Mouse (Mus musculus) adrenal gland, adult 2 months (tissue): ENCODE data around the gene Zfp239. TPM values are rescaled to one million over a fixed set of nuclear protein-coding genes. Genes with fewer than 3 reads are reported as not detected.
"Not testable (repeated sequence)": the region's sequence is repeated elsewhere in the genome, so short reads cannot be mapped to it uniquely, and the experiment has no call there.

Source experiments
- DNase-seq: peaks from one replicate; pipeline ENCODE4 v3.0.0; 2021
- long read RNA-seq: library from polyadenylated mRNA; stranded (forward); transcript quantifications from one replicate; pipeline ENCODE4 v2.0.0, GENCODE M21; 2021
- polyA plus RNA-seq: library from polyadenylated mRNA; depleted of rRNA; stranded (reverse); fragments of >200 nt; gene quantifications from 2 replicates; pipeline ENCODE4 v1.2.3, GENCODE M21; 2012; rRNA removed
- total RNA-seq, 2 experiments: library from RNA; stranded (reverse); gene quantifications; 2 replicates each; pipeline ENCODE4 v1.2.3; 2021

The Zfp239 gene
- total RNA-seq (1 to 10 TPM; 1.8 to 3.1 TPM), polyA plus RNA-seq (0.61 and 0.83 TPM in 2 replicates)
- long read RNA-seq, partial matches to known transcripts, result 0 of 1 reads
- long read RNA-seq, other reads (novel, unspliced or antisense), result 1 of 1 reads

- DNase-seq, result peak; percentile 46
These were observed at the start of gene Zfp239 for GRCm38 (mm10) chr6:117861848-117862247. Gene Zfp239, plus strand, starts transcription at chr6:117862100.

DNA sequence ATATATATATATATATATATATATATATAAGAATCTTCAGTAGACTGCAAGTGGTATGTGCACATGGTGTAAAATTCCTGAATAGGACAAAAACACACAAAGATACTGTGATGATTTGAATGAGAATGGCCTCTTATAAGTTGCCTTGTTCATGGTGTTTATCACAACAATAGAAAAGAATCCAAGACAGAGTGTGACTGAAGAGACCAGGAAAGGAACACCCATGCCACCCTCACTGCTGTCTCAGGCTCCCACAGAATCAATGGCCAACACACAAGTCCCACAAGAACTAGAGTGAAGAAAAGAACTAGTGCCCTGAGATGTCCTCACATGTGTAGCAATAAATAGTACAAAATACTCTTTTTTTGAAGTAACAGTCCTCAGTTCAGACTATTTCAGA lies 47.2 kb upstream of the Zfp239 start:
- DNase-seq, result no peak

- DNase-seq, result no peak
These were observed 44.8 kb upstream of the Zfp239 start for GRCm38 (mm10) chr6:117817108-117817541.

DNA sequence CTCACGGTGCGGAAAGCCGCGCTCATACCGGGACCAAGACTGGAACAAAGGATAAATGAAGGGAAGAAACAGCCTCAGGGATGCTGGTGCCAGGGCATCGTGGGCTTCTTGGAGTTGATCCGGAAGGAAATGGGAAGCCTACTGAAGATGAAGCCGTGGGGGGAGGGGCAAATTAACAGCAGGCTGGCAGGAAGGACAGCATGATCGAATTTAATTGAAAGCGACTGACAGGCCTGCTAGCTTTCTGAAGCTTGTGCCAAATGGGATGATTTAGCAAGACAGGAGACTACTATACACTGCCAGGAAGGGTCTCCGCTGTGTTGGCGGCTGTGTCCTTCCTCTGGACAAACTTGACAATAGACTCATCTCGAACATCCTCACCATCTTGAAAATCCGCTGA lies 41.6 kb upstream of the Zfp239 start:
- no peak for DNase-seq

GRCm38 (mm10) chr6:117825369-117825768 lies 36.5 kb upstream of the Zfp239 start:
- DNase-seq, result peak; percentile 59

- peak; percentile 63 for DNase-seq
These were observed 33.6 kb upstream of the Zfp239 start for GRCm38 (mm10) chr6:117828273-117828672.

DNA sequence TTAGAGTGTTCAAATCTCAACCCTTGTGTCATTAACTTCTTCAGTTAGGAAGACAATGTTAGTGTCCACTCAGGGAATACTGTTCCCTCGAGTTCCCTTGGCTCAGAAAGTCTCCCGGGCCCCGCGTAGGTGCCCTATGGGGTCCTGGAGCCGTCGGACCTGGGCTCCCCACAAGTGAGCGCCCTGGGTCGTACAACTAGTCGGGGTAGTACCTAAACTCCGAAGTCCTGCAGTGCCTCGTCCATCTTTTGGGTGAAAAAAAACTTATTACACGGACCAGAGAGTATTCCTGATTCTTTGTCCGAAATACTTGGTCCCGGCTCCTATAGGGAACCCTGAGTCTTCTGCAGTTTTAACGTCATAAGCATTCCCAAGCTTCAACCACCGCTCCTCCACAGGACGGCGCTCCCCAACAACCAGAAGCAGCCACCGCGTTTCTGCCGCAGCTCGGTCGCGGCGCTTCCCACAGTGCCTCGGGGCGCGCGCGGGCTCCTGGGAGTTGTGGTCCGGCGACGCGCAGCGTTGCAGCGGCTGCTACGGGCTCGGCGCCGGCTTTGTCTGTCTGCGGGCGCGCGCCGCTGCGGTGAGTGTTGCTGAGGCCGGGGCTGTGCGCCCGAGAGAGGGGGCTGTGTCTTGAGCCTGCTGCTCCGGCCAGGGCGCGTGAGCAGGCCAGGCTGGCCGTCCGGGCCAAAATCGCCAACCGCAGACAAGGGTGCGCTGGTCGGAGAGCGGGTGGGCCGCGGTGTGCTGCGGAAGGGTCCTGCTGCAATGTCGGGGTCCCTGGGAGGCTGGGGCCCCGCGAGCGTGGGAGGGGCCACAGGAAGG lies 21.0 kb upstream of the Zfp239 start, which contains the start of gene Zfp637:
Zfp637 (plus strand) TSS at position 495 of the 825 bp plus-strand sequence.
- peak; percentile 96 for DNase-seq

DNA sequence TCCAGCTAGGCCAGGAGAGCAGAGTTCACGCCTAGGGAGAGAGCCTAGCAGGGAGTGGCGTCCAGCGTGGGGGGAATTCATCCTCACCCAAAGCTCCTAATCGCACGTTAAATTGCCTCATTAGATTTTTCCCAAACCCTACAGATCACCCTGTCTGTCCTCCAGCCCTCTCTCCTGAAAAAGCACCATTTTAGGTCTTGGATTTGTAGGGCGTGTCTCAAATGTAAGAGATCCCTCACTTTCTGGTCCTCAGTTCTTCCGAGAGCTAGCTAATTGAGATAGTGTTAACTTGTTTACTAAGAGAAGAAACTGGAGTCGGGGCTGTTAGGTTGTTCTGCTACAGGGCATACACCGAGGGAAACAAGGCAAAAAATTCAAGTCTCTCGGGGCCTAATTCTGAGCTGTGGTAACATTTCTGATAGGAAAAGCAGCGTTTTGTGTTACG lies 20.4 kb upstream of the Zfp239 start:
- no peak for DNase-seq

DNA sequence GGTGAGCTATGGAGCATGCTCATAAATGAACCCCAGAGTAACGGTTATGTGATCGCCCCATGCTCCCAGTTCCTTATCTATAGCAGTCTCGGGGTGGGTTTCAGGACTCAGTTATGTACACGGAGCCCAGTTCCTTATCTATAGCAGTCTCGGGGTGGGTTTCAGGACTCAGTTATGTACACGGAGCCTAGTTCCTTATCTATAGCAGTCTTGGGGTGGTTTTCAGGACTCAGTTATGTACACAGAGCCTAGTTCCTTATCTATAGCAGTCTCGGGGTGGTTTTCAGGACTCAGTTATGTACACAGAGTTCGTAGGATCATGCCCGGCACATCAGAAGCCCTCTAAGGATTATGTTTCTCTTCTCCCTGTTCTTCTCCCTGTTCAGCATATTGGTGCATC lies 17.3 kb upstream of the Zfp239 start:
- no peak for DNase-seq

DNA sequence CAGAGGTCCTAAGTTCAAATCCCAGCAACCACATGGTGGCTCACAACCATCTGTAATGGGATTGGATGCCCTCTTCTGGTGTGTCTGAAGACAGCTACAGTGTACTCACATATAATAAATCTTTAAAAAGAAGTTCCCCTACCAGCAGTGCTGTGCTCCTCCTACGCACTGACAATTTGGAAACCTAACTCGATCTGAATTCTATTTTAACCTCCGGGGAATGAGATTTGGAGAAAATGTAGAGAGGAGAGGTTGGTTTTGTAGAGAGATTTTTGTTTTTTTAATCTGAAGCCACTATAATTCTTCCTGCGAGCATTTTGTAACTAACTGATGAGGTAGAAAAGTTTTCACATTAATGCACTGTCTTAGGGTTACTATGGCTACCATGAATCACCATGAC lies 15.2 kb upstream of the Zfp239 start:
- not testable (repeated sequence) for DNase-seq

DNA sequence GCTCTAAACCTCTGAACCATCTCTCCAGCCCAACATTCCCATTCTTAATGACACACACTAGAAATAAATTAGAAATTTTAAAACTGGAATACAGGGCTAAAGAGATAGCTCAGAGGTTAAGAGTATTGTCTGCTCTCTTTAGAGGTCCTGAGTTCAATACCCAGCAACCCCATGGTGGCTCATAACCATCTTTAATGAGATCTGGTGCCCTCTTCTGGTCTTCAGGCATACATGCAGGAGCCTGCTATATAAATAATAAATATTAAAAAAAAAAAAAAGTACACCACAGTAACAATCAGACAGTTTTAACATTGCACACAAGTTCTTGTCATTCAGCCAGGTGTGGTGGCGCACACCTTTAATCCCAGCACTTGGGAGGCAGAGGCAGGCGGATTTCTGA lies 14.1 kb upstream of the Zfp239 start:
- DNase-seq, result no peak

DNA sequence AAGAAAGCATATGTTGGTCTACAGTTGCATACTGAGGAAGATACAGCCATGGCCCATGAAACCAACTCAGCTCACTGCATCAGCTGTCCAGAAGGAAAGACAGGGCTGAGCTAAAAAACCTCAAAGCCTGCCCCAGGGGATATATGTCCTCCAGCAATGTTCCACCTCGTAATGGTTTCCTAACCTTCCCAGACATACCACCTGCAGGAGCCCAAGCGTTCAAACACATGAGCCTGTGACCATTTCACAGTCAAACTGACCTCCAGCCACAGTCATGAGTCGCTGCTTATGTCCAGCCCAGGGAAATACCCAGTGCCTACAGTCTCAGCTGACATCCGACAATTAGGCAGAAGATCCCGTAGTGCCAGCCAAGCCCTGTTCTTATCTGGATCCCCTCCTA lies 13.3 kb upstream of the Zfp239 start:
- no peak for DNase-seq

- DNase-seq, result no peak
These were observed 10.2 kb upstream of the Zfp239 start for GRCm38 (mm10) chr6:117851747-117852146.

DNA sequence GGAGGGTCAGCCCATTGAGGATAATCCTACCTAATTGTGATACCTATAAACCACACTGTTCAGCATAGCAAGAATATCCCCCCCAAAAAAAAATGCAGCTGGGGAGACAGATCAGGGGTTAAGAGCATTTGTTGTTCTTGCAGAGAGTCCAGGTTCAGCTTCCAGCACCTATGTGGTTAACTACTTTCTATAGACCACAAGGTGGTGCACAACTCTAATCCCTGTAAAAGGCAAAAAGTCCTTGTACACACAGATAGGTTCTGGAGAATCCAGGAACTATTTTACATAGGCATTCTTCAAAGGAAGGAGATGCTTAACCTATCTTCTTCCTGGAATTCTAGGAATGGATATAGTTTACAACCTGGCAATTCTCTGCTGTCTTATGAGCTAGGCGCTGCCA lies 3.9 kb upstream of the Zfp239 start:
- no peak for DNase-seq

- DNase-seq, result no peak
These were observed 565 bp downstream of the Zfp239 start for GRCm38 (mm10) chr6:117862465-117862864.

DNA sequence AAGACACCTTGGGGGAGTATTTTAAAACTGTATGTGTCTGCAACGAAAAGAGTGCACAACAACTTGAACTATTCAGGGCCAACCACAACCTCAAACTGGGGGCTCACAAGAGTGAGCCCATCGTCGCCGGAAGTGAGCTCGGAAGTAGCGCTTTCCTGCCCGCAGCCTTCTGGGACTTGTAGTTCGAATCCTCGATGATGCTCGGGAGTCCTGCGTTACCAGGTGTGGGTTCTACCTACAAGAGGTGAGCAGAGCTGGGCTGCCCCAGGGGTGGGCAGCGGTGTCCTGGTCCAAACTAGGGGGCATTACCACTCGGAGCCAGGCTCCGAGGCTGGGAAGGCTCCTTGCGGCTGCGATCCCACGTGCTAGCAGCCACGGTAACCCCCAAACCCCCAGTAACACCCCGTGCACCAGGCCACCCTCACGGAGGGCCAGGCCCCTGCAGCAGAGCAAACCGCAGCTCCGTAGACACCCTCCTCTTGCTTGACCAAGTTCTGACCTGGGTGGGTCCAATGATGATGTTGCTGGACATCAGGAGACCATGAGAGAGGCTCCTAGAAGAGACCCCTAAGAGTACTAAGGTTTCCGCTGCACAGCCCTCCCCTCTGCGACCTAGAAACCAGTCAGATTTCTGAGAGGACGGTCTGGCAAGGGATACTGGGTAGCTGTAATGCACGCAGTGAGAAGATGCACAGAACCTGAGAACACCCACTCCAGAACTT lies 1.2 kb downstream of the Zfp239 start:
- peak; percentile 42 for DNase-seq

GRCm38 (mm10) chr6:117863751-117864150 lies 1.9 kb downstream of the Zfp239 start:
- DNase-seq, result no peak

DNA sequence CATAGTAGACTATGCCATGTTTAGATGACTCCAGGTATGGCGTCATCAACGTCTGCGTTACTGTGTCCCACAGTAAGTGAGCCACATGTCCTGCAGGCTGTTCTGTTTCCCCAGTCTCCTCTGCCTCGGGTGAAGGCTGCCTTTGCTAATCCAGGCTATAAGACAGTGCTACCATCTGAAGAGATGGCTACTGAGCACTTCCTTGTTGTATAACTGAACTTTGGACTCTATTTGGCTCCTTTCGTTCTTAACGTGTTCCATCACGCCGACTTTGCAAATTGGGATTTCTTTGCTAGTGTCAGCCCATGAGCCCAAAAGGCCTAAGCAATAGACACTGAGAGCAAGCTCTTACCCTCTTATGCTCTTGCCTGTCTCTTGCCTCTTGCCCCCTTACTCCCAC lies 6.3 kb downstream of the Zfp239 start:
- DNase-seq, result no peak

DNA sequence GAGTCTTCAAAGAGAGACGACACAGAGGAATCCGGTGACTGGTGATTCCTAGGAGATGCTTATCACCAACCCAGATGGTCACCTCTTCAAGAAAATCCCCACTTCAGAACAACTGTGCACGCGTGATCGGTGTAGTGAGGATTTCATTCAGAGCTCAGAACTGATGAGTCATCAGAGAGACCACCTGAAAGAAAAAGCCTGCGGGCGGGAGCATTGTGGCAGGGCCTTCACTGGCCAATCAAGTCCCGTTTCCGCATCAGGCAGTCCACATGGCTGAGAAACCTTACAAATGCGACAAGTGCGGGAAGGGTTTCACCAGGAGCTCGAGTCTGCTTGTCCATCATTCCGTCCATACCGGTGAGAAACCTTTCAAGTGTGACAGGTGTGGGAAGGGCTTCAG lies 9.1 kb downstream of the Zfp239 start:
- no peak for DNase-seq

DNA sequence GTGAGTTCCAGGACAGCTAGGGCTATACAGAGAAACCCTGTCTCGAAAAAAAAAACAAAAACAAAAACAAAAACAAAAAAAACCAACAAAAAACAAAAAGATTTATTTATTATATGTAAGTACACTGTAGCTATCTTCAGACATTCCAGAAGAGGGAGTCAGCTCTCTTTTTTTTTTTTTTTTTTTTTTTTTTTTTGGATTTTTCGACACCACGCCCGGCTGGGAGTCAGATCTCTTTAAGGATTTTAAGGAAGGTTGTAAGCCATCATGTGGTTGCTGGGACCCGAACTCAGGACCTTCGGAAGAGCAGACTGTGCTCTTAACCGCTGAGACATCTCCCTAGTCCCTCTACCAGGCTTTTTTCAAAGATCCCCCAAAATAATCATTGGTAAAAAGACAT lies 11.6 kb downstream of the Zfp239 start:
- not testable (repeated sequence) for DNase-seq

DNA sequence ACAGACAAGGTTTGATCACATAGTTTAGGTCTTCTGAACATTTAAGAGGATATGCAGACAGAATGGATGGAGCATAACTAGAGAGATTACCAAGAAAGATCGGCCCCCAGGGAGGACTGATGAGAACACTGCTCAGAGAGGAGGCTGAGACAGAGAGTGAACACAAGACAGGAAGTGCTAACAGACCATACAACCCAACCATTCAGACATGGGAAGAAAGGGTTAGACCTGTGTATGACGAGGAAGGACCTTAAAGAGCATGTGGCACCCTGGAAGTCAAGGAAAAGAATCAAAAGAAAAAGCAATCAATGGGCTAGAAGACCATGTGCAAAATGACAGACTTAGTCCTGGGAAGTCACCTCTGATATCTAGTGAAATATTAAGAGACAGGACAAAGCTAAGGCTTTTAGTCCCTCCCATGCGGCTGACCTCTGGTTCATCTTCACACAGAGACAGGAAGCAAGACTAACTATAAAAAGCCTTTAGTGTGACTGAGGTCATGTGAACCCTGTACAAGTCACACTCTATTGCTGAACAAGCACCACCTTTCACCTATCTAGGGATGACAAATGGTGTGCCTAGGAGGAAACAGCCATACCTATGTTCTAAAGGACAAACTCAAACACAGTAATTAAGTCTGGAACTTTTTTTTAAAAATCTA lies 12.9 kb downstream of the Zfp239 start:
- DNase-seq, result no peak

- no peak for DNase-seq
These were observed 17.0 kb downstream of the Zfp239 start for GRCm38 (mm10) chr6:117878700-117879407.
